Mouse (Mus musculus) small intestine, adult 2 months (tissue): ENCODE measurements around the gene Dhx40.
"Not testable (repeated sequence)": the region's sequence is repeated elsewhere in the genome, so short reads cannot be mapped to it uniquely, and the experiment has no call there.

ENCODE experiments used
- CTCF ChIP-seq: fragments of 200-500 bp; IDR thresholded peaks from 2 replicates; pipeline ENCODE4 v1.5.1; 2012; ENCODE audit warnings: low read depth, mild to moderate bottlenecking, control low read depth, inconsistent platforms, low read length, moderate library complexity, mixed read lengths; ENCODE audit not compliant: insufficient replicate concordance, insufficient read length; ENCODE audit errors: extremely low read depth
- POLR2A ChIP-seq: fragments of 200-500 bp; IDR thresholded peaks from 2 replicates; pipeline ENCODE4 v1.6.1; 2012; ENCODE audit warnings: low read depth, mild to moderate bottlenecking, control low read depth, inconsistent platforms, low read length, moderate library complexity

- not testable (repeated sequence) for TF ChIP-seq CTCF, POLR2A
Measured at GRCm38 (mm10) chr11:86813256-86813655, 5.7 kb upstream of the Dhx40 start.
